Comparison of ENCODE assay signal across 11 mouse cellular contexts in genomic region chr6:6879371-6880325, GRCm38 (mm10). TPM values are rescaled to one million over a fixed set of nuclear protein-coding genes. Genes with fewer than 3 reads are reported as not detected.
DNase-seq lines count a peak whose midpoint lies in the region; ATAC-seq and TF ChIP-seq lines count a peak whose summit lies in the region.
"Had no signal": no experiment of that assay in that cellular context is flagged by ENCODE, and none has a peak within 500 bp of the region (broad histone marks: within the 10 kb centered on the region; RNA-seq: fewer than 3 reads in every experiment).

No protein-coding gene starts in this region.

- WGBS in heart, embryonic 10.5 days = under 1% methylated on average over 44 of the region's 44 CpGs
- WGBS in heart, adult 2 months = 11% methylated on average over 44 of the region's 44 CpGs
- WGBS in lung, embryonic 14.5 days = 1% methylated on average over 44 of the region's 44 CpGs
- 5% methylated on average over 44 of the region's 44 CpGs for WGBS in lung, adult 2 months
- 3% methylated on average over 44 of the region's 44 CpGs for WGBS in stomach, embryonic 15.5 days

- no peak for TF ChIP-seq CTCF in heart, adult 2 months (IDR thresholded peaks at IDR 0.05)
- no peak for TF ChIP-seq CTCF in lung, embryonic 14.5 days (IDR thresholded peaks at IDR 0.05; ENCODE audit: low read depth)
- TF ChIP-seq CTCF in lung, adult 2 months (IDR thresholded peaks at IDR 0.05; ENCODE audit: insufficient read depth, low read length) = no peak

- intact Hi-C loops in heart, adult 2 months (cut with DNase I) = loop anchor here (5.0 to 10.0 kb wide), 4 partner anchors 417 to 1025 kb away; no protein-coding TSS in a partner anchor
- intact Hi-C loops in heart, postnatal 10 days (cut with DNase I) = loop anchor here (5.0 to 10.0 kb wide), 3 partner anchors 587 to 1235 kb away; no protein-coding TSS in a partner anchor

- no peak for ATAC-seq in lung, embryonic 14.5 days (ENCODE audit: insufficient read depth)
- no peak for ATAC-seq in stomach, embryonic 15.5 days (ENCODE audit: insufficient read depth, low FRiP score, low read depth)

- TF ChIP-seq POLR2A in heart, adult 2 months (IDR thresholded peaks at IDR 0.05; ENCODE audit: insufficient read depth, low read depth, low read length) = no peak
- no peak for TF ChIP-seq POLR2A in lung, adult 2 months (IDR thresholded peaks at IDR 0.05; ENCODE audit: borderline replicate concordance, extremely low read depth, low read depth, low read length)

- no peak overlapping the region for H3K27ac ChIP-seq in heart, embryonic 10.5 days
- H3K27ac ChIP-seq in heart, adult 2 months = no peak overlapping the region
- H3K27ac ChIP-seq in lung, embryonic 14.5 days (ENCODE audit: low read depth) = no peak overlapping the region
- H3K27ac ChIP-seq in stomach, embryonic 15.5 days = no peak overlapping the region

- H3K9ac ChIP-seq in heart, adult 2 months (ENCODE audit: low read depth, low read length) = no peak overlapping the region
- H3K9ac ChIP-seq in lung, embryonic 14.5 days = no peak overlapping the region
- H3K9ac ChIP-seq in stomach, embryonic 15.5 days = no peak overlapping the region

- no peak for TF ChIP-seq EP300 in heart, adult 2 months (IDR thresholded peaks at IDR 0.05; ENCODE audit: insufficient read depth, low read depth, low read length)

- H3K9me3 ChIP-seq in heart, embryonic 10.5 days = no peaks in the 10 kb centered on the region
- no peaks in the 10 kb centered on the region for H3K9me3 ChIP-seq in lung, embryonic 14.5 days (ENCODE audit: low read depth, low read length)
- H3K9me3 ChIP-seq in stomach, embryonic 15.5 days = no peaks in the 10 kb centered on the region

- peaks cover 23% of the 10 kb centered on the region for H3K4me1 ChIP-seq in heart, embryonic 10.5 days
- H3K4me1 ChIP-seq in heart, adult 2 months (ENCODE audit: control insufficient read depth, insufficient read depth, low read length) = no peaks in the 10 kb centered on the region
- no peaks in the 10 kb centered on the region for H3K4me1 ChIP-seq in lung, embryonic 14.5 days (ENCODE audit: insufficient read depth)
- H3K4me1 ChIP-seq in lung, adult 2 months (ENCODE audit: control insufficient read depth, insufficient read depth, low read length) = no peaks in the 10 kb centered on the region
- peaks cover 14% of the 10 kb centered on the region for H3K4me1 ChIP-seq in stomach, embryonic 15.5 days

- DNase-seq in heart, embryonic 10.5 days (ENCODE audit: low spot score) = no peak
- DNase-seq in heart, adult 2 months = no peak
- peak; percentile 18 for DNase-seq in lung, embryonic 14.5 days
- DNase-seq in lung, adult 2 months = no peak
- DNase-seq in heart, postnatal 10 days = peak; percentile 10 to 16
- DNase-seq in layer of hippocampus, postnatal 36 days = no peak
- DNase-seq in spleen, postnatal 14 days (ENCODE audit: low spot score in 2 of 2) = no peak
- DNase-seq: cerebellum, adult 11-12 months had no signal

- no peaks in the 10 kb centered on the region for H3K36me3 ChIP-seq in heart, embryonic 10.5 days
- H3K36me3 ChIP-seq in heart, adult 2 months (ENCODE audit: control insufficient read depth, insufficient read depth, low read length) = no peaks in the 10 kb centered on the region
- no peaks in the 10 kb centered on the region for H3K36me3 ChIP-seq in lung, embryonic 14.5 days (ENCODE audit: insufficient read depth)
- no peaks in the 10 kb centered on the region for H3K36me3 ChIP-seq in stomach, embryonic 15.5 days

- peak overlapping the region; percentile 71 for H3K4me3 ChIP-seq in heart, embryonic 10.5 days
- H3K4me3 ChIP-seq in heart, adult 2 months = no peak overlapping the region
- H3K4me3 ChIP-seq in lung, embryonic 14.5 days (ENCODE audit: low read depth, low read length) = no peak overlapping the region
- H3K4me3 ChIP-seq in lung, adult 2 months (replicated peaks; ENCODE audit: extremely low read depth, low read depth, low read length) = no peak overlapping the region
- no peak overlapping the region; the same call in 1 of the 2 replicates for H3K4me3 ChIP-seq in stomach, embryonic 15.5 days (replicated peaks)

- H3K79me2 ChIP-seq in heart, adult 2 months (replicated peaks; ENCODE audit: control insufficient read depth, insufficient read depth, low read length) = no peaks in the 10 kb centered on the region

- no peak overlapping the region for H3K4me2 ChIP-seq in lung, embryonic 14.5 days
- H3K4me2 ChIP-seq in stomach, embryonic 15.5 days = peak overlapping the region; percentile 0; the same call in 1 of the 2 replicates

- peaks cover 95% of the 10 kb centered on the region for H3K27me3 ChIP-seq in heart, embryonic 10.5 days (ENCODE audit: insufficient read depth, poor library complexity, severe bottlenecking)
- H3K27me3 ChIP-seq in heart, adult 2 months (ENCODE audit: control insufficient read depth, insufficient read depth, low read length) = peaks cover 31% of the 10 kb centered on the region
- H3K27me3 ChIP-seq in lung, embryonic 14.5 days (ENCODE audit: insufficient read depth, low read length) = peaks cover 91% of the 10 kb centered on the region
- peaks cover 94% of the 10 kb centered on the region for H3K27me3 ChIP-seq in stomach, embryonic 15.5 days (replicated peaks)

RNA-seq across cellular contexts. Expression of gene Dlx5, which starts 2.2 kb away (rescaled TPM):
- 4.0 and 8.9 TPM in 2 replicates for polyA plus RNA-seq in heart, embryonic 10.5 days (2016; fragmentation: Nextera tagmentation; extraction: Ambion mirVana)
- total RNA-seq in heart, adult 2 months (2021) = under 1 TPM in 1 of 2 experiments, not detected in 1; 0.34 TPM
- polyA plus RNA-seq in heart, adult 2 months (2012; rRNA removed) = 0.14 TPM in 1 of 2 replicates, not detected in the other
- polyA plus RNA-seq in lung, embryonic 14.5 days (2014; fragmentation: Nextera tagmentation; extraction: Ambion mirVana) = 0.14 and 0.29 TPM in 2 replicates
- not detected in 2 replicates for polyA plus RNA-seq in lung, adult 2 months (2012; rRNA removed)
- under 1 TPM; 0.25 to 0.45 TPM for total RNA-seq in heart, postnatal 10 days (2021)
- 3.4 and 3.6 TPM in 2 replicates for polyA plus RNA-seq in stomach, embryonic 15.5 days (2015; fragmentation: Nextera tagmentation; extraction: Ambion mirVana)
- 1 to 10 TPM; 4.7 to 5.8 TPM for total RNA-seq in layer of hippocampus, postnatal 36 days (2021)
- total RNA-seq: gastrocnemius, adult 18-20 months had no signal

RNA-seq across cellular contexts. Expression of gene Dlx6, which starts 16.5 kb away (rescaled TPM):
- polyA plus RNA-seq in heart, embryonic 10.5 days (2016; fragmentation: Nextera tagmentation; extraction: Ambion mirVana) = 0.23 and 0.57 TPM in 2 replicates
- not detected for total RNA-seq in heart, adult 2 months (2021)
- polyA plus RNA-seq in heart, adult 2 months (2012; rRNA removed) = not detected in 2 replicates
- polyA plus RNA-seq in lung, embryonic 14.5 days (2014; fragmentation: Nextera tagmentation; extraction: Ambion mirVana) = not detected in 2 replicates
- not detected in 2 replicates for polyA plus RNA-seq in lung, adult 2 months (2012; rRNA removed)
- total RNA-seq in heart, postnatal 10 days (2021) = under 1 TPM in 1 of 2 experiments, not detected in 1; 0.27 TPM
- 0.14 TPM in 1 of 2 replicates, not detected in the other for polyA plus RNA-seq in stomach, embryonic 15.5 days (2015; fragmentation: Nextera tagmentation; extraction: Ambion mirVana)
- 1 to 10 TPM; 5.6 to 9.3 TPM for total RNA-seq in layer of hippocampus, postnatal 36 days (2021)
- total RNA-seq: gastrocnemius, adult 18-20 months had no signal
- polyA plus RNA-seq: large intestine, adult 2 months had no signal

Comparison
In these comparisons a context has a peak if more than half of its experiments do, and no peak if none do; other contexts are left out.
1. DNase-seq: peak in lung, embryonic 14.5 days (single experiment) and heart, postnatal 10 days (2 of 2); none in heart, embryonic 10.5 days (single experiment), heart, adult 2 months (0 of 2), lung, adult 2 months (single experiment), layer of hippocampus, postnatal 36 days (0 of 2) and spleen, postnatal 14 days (0 of 2).